Mouse (Mus musculus) G1E-ER4 (cell line): ENCODE data around the gene Dlg3. TPM values are rescaled to one million over a fixed set of nuclear protein-coding genes. Genes with fewer than 3 reads are reported as not detected.

Experiments
- GATA1 ChIP-seq: IDR thresholded peaks from one replicate; pipeline ENCODE4 v1.8.0; 2012; ENCODE audit warnings: low read length, inconsistent platforms
- polyA plus RNA-seq: library from polyadenylated mRNA; stranded (reverse); fragments of >175 nt; gene quantifications from 2 replicates; pipeline ENCODE4 v1.2.3, GENCODE M21; 2012

Dlg3 gene
- not detected in 2 replicates for polyA plus RNA-seq

- TF ChIP-seq GATA1, result no peak
Observed at GRCm38 (mm10) chrX:100767181-100767884, at the start of gene Dlg3. TSS of gene Dlg3 (plus strand) at chrX:100767722.

- no peak for TF ChIP-seq GATA1
Observed at GRCm38 (mm10) chrX:100728947-100729346, 38.6 kb upstream of the Dlg3 start.

- no peak for TF ChIP-seq GATA1
Observed at GRCm38 (mm10) chrX:100729665-100730188, 37.8 kb upstream of the Dlg3 start, which contains the start of gene Gdpd2. TSS of gene Gdpd2 (plus strand) at chrX:100729873.

GRCm38 (mm10) chrX:100730266-100730665 lies 37.3 kb upstream of the Dlg3 start:
- TF ChIP-seq GATA1, result no peak

- TF ChIP-seq GATA1, result no peak
Observed at GRCm38 (mm10) chrX:100734359-100734758, 33.2 kb upstream of the Dlg3 start.

- no peak for TF ChIP-seq GATA1
Observed at GRCm38 (mm10) chrX:100738918-100739317, 28.6 kb upstream of the Dlg3 start.

GRCm38 (mm10) chrX:100739443-100739842 lies 28.1 kb upstream of the Dlg3 start:
- TF ChIP-seq GATA1, result no peak

- TF ChIP-seq GATA1, result no peak
Observed at GRCm38 (mm10) chrX:100740785-100741184, 26.7 kb upstream of the Dlg3 start.

GRCm38 (mm10) chrX:100741940-100742339 lies 25.6 kb upstream of the Dlg3 start:
- TF ChIP-seq GATA1, result no peak

- TF ChIP-seq GATA1, result no peak
Observed at GRCm38 (mm10) chrX:100765855-100766254, 1.7 kb upstream of the Dlg3 start.

GRCm38 (mm10) chrX:100767885-100768626 lies 534 bp downstream of the Dlg3 start:
- TF ChIP-seq GATA1, result no peak

- TF ChIP-seq GATA1, result no peak
Observed at GRCm38 (mm10) chrX:100769281-100769680, 1.8 kb downstream of the Dlg3 start.

GRCm38 (mm10) chrX:100774341-100774811 lies 6.9 kb downstream of the Dlg3 start:
- no peak for TF ChIP-seq GATA1

- TF ChIP-seq GATA1, result no peak
Observed at GRCm38 (mm10) chrX:100775405-100775804, 7.9 kb downstream of the Dlg3 start.

- no peak for TF ChIP-seq GATA1
Observed at GRCm38 (mm10) chrX:100776494-100776893, 9.0 kb downstream of the Dlg3 start.

GRCm38 (mm10) chrX:100776985-100777654 lies 9.6 kb downstream of the Dlg3 start:
- TF ChIP-seq GATA1, result no peak

GRCm38 (mm10) chrX:100777655-100778234 lies 10.2 kb downstream of the Dlg3 start:
- no peak for TF ChIP-seq GATA1
